ENCODE assay signal across 7 mouse cellular contexts in genomic region chr13:55486029-55486794, GRCm38 (mm10). TPM values are rescaled to one million over a fixed set of nuclear protein-coding genes. Genes with fewer than 3 reads are reported as not detected.
DNase-seq lines count a peak whose midpoint lies in the region; ATAC-seq and TF ChIP-seq lines count a peak whose summit lies in the region.

No protein-coding gene starts in this region.

- H3ac ChIP-seq in myocyte (ENCODE audit: control insufficient read depth, insufficient read length) = peak overlapping the region; percentile 84

- H3K4me2 ChIP-seq in lung, embryonic 16.5 days (ENCODE audit: low read depth, low read length) = peak overlapping the region; percentile 92
- H3K4me2 ChIP-seq in hindbrain, embryonic 15.5 days = peak overlapping the region; percentile 79
- peak overlapping the region; percentile 86 for H3K4me2 ChIP-seq in myocyte (ENCODE audit: low read depth)

- WGBS in lung, embryonic 16.5 days = 38% methylated on average over 14 of the region's 14 CpGs
- WGBS in hindbrain, embryonic 15.5 days = 24% methylated on average over 14 of the region's 14 CpGs
- 55% methylated on average over 14 of the region's 14 CpGs for WGBS in cerebellum, adult 2 months

- no peak for TF ChIP-seq POLR2A in myocyte (IDR thresholded peaks at IDR 0.05; ENCODE audit: insufficient read length, low read depth)
- TF ChIP-seq POLR2A in cerebellum, adult 2 months (IDR thresholded peaks at IDR 0.05; ENCODE audit: borderline replicate concordance, insufficient read depth, low read length) = no peak

- peaks cover 44% of the 10 kb centered on the region for H3K4me1 ChIP-seq in lung, embryonic 16.5 days (replicated peaks; ENCODE audit: control insufficient read depth, insufficient read depth, low read length)
- peaks cover 52% of the 10 kb centered on the region for H3K4me1 ChIP-seq in hindbrain, embryonic 15.5 days (replicated peaks)
- H3K4me1 ChIP-seq in cerebellum, adult 2 months (ENCODE audit: control insufficient read depth, insufficient read depth, low read length) = peaks cover 4% of the 10 kb centered on the region; the same call in 1 of the 2 replicates

- peak overlapping the region; percentile 96 for H3K9ac ChIP-seq in lung, embryonic 16.5 days (ENCODE audit: low read length)
- H3K9ac ChIP-seq in hindbrain, embryonic 15.5 days = peak overlapping the region; percentile 100

- peaks cover 9% of the 10 kb centered on the region for H3K36me3 ChIP-seq in lung, embryonic 16.5 days (ENCODE audit: control insufficient read depth, insufficient read depth, low read length)
- H3K36me3 ChIP-seq in hindbrain, embryonic 15.5 days = peaks cover 14% of the 10 kb centered on the region
- H3K36me3 ChIP-seq in myocyte (ENCODE audit: control insufficient read depth, insufficient read depth) = peaks cover 4% of the 10 kb centered on the region

- no peak for DNase-seq in lung, postnatal 25 days (ENCODE audit: low spot score)
- DNase-seq in frontal cortex, adult 2 months (ENCODE audit: extremely low spot score in 1 of 2, low spot score in 1 of 2) = no peak
- no peak for DNase-seq in cerebellum, adult 2 months

- no peaks in the 10 kb centered on the region; the same call in 1 of the 2 replicates for H3K27me3 ChIP-seq in lung, embryonic 16.5 days (ENCODE audit: control insufficient read depth, insufficient read depth, low read depth, low read length)
- no peaks in the 10 kb centered on the region for H3K27me3 ChIP-seq in hindbrain, embryonic 15.5 days
- H3K27me3 ChIP-seq in myocyte (ENCODE audit: control insufficient read depth, insufficient read depth, insufficient read length) = no peaks in the 10 kb centered on the region
- H3K27me3 ChIP-seq in cerebellum, adult 2 months (ENCODE audit: control insufficient read depth, insufficient read depth, low read length) = no peaks in the 10 kb centered on the region

- no peak for TF ChIP-seq CTCF in cerebellum, adult 2 months (IDR thresholded peaks at IDR 0.05; ENCODE audit: borderline replicate concordance, insufficient read depth, low read depth, low read length)

- ATAC-seq in lung, embryonic 16.5 days (ENCODE audit: low read depth) = no peak
- ATAC-seq in erythroid progenitor cell, adult 5-6 weeks (replicated peaks; ENCODE audit: low FRiP score, poor library complexity, severe bottlenecking) = 0 out of 2 replicates have a peak, but pooled peaks have one; percentile 16
- ATAC-seq in hindbrain, embryonic 15.5 days (ENCODE audit: low FRiP score, low read depth) = no peak

- no peaks in the 10 kb centered on the region for H3K9me3 ChIP-seq in lung, embryonic 16.5 days (ENCODE audit: control insufficient read depth, low read length)
- no peaks in the 10 kb centered on the region for H3K9me3 ChIP-seq in hindbrain, embryonic 15.5 days

- no peak overlapping the region for H3K27ac ChIP-seq in lung, embryonic 16.5 days (ENCODE audit: low read length)
- peak overlapping the region; percentile 99 for H3K27ac ChIP-seq in hindbrain, embryonic 15.5 days (replicated peaks)
- H3K27ac ChIP-seq in cerebellum, adult 2 months (ENCODE audit: insufficient read depth, low read length) = no peak overlapping the region

- peaks cover 30% of the 10 kb centered on the region for H3K79me2 ChIP-seq in myocyte (ENCODE audit: control insufficient read depth, insufficient read depth)

- H3K4me3 ChIP-seq in lung, embryonic 16.5 days (ENCODE audit: low read length) = peak overlapping the region; percentile 86
- peak overlapping the region; percentile 95 for H3K4me3 ChIP-seq in hindbrain, embryonic 15.5 days
- H3K4me3 ChIP-seq in myocyte = peak overlapping the region; percentile 67
- H3K4me3 ChIP-seq in cerebellum, adult 2 months (replicated peaks; ENCODE audit: insufficient read depth, low read depth, low read length) = no peak overlapping the region

TF ChIP-seq in myocyte, 11 proteins besides CTCF, POLR2A, EP300 and RAD21:
- TF ChIP-seq POLR2AphosphoS2 (IDR thresholded peaks at IDR 0.05; ENCODE audit: insufficient read length, low read depth) (no peak), E2F4 (IDR thresholded peaks at IDR 0.05; ENCODE audit: insufficient read depth) (no peak), SRF (IDR thresholded peaks at IDR 0.05; ENCODE audit: control insufficient read depth, insufficient read length, low read depth) (no peak), REST (IDR thresholded peaks at IDR 0.05; ENCODE audit: insufficient read depth, insufficient read length) (no peak), MAX (IDR thresholded peaks at IDR 0.05; ENCODE audit: low read depth) (no peak), MYOG (IDR thresholded peaks at IDR 0.05; ENCODE audit: control insufficient read depth in 1 of 3, insufficient read depth in 1 of 3, insufficient read length in 2 of 3, low read depth in 2 of 3) (no peak), USF1 (IDR thresholded peaks at IDR 0.05; ENCODE audit: low read depth) (no peak), MYOD1 (IDR thresholded peaks at IDR 0.05; ENCODE audit: control insufficient read depth in 1 of 3, insufficient read length in 2 of 3, low read depth in 2 of 3) (no peak), CEBPB (IDR thresholded peaks at IDR 0.05; ENCODE audit: insufficient read depth, poor library complexity, severe bottlenecking) (no peak), TCF12 (IDR thresholded peaks at IDR 0.05; ENCODE audit: insufficient read depth, poor library complexity, severe bottlenecking) (no peak), TCF3 (IDR thresholded peaks at IDR 0.05; ENCODE audit: insufficient read length, low read depth) (no peak)

RNA-seq across cellular contexts. Expression of gene Dbn1, which starts 1.7 kb away (rescaled TPM):
- 100 and 115 TPM in 2 replicates for polyA plus RNA-seq in lung, embryonic 16.5 days (2015; fragmentation: Nextera tagmentation; extraction: Ambion mirVana)
- not detected in 2 replicates for total RNA-seq in erythroid progenitor cell, adult 5-6 weeks (2015; ENCODE audit: low replicate concordance)
- total RNA-seq in erythroid progenitor cell, adult 5-6 weeks (2017; ENCODE audit: low replicate concordance) = 0.45 TPM in 1 of 2 replicates, not detected in the other
- 498 and 572 TPM in 2 replicates for polyA plus RNA-seq in hindbrain, embryonic 15.5 days (2015; fragmentation: Nextera tagmentation; extraction: Ambion mirVana)
- 165 TPM for polyA plus RNA-seq in myocyte (2012; fragmentation: generic; extraction: Trizol)
- polyA plus RNA-seq in frontal cortex, adult 2 months (2012; rRNA removed) = 366 and 391 TPM in 2 replicates
- polyA plus RNA-seq in cerebellum, adult 2 months (2012; rRNA removed) = 97.4 and 108 TPM in 2 replicates

RNA-seq across cellular contexts. Expression of gene Prr7, which starts 22.1 kb away (rescaled TPM):
- 0.25 and 0.46 TPM in 2 replicates for polyA plus RNA-seq in lung, embryonic 16.5 days (2015; fragmentation: Nextera tagmentation; extraction: Ambion mirVana)
- not detected in 2 replicates for total RNA-seq in erythroid progenitor cell, adult 5-6 weeks (2015; ENCODE audit: low replicate concordance)
- total RNA-seq in erythroid progenitor cell, adult 5-6 weeks (2017; ENCODE audit: low replicate concordance) = not detected in 2 replicates
- 4.6 and 5.1 TPM in 2 replicates for polyA plus RNA-seq in hindbrain, embryonic 15.5 days (2015; fragmentation: Nextera tagmentation; extraction: Ambion mirVana)
- 5.1 TPM for polyA plus RNA-seq in myocyte (2012; fragmentation: generic; extraction: Trizol)
- polyA plus RNA-seq in frontal cortex, adult 2 months (2012; rRNA removed) = 67.1 and 81.0 TPM in 2 replicates
- 10.7 and 13.0 TPM in 2 replicates for polyA plus RNA-seq in cerebellum, adult 2 months (2012; rRNA removed)

RNA-seq across cellular contexts. Expression of gene Pdlim7, which starts 27.3 kb away (rescaled TPM):
- 138 and 152 TPM in 2 replicates for polyA plus RNA-seq in lung, embryonic 16.5 days (2015; fragmentation: Nextera tagmentation; extraction: Ambion mirVana)
- total RNA-seq in erythroid progenitor cell, adult 5-6 weeks (2015; ENCODE audit: low replicate concordance) = 0.84 and 1.4 TPM in 2 replicates
- total RNA-seq in erythroid progenitor cell, adult 5-6 weeks (2017; ENCODE audit: low replicate concordance) = 0.15 and 3.5 TPM in 2 replicates
- 158 and 171 TPM in 2 replicates for polyA plus RNA-seq in hindbrain, embryonic 15.5 days (2015; fragmentation: Nextera tagmentation; extraction: Ambion mirVana)
- 553 TPM for polyA plus RNA-seq in myocyte (2012; fragmentation: generic; extraction: Trizol)
- polyA plus RNA-seq in frontal cortex, adult 2 months (2012; rRNA removed) = 174 and 242 TPM in 2 replicates
- polyA plus RNA-seq in cerebellum, adult 2 months (2012; rRNA removed) = 66.8 and 67.2 TPM in 2 replicates

RNA-seq across cellular contexts. Expression of gene Grk6, which starts 41.3 kb away (rescaled TPM):
- 13.6 and 15.5 TPM in 2 replicates for polyA plus RNA-seq in lung, embryonic 16.5 days (2015; fragmentation: Nextera tagmentation; extraction: Ambion mirVana)
- total RNA-seq in erythroid progenitor cell, adult 5-6 weeks (2015; ENCODE audit: low replicate concordance) = 48.2 and 55.5 TPM in 2 replicates
- total RNA-seq in erythroid progenitor cell, adult 5-6 weeks (2017; ENCODE audit: low replicate concordance) = 62.2 and 75.7 TPM in 2 replicates
- polyA plus RNA-seq in hindbrain, embryonic 15.5 days (2015; fragmentation: Nextera tagmentation; extraction: Ambion mirVana) = 38.2 and 40.7 TPM in 2 replicates
- polyA plus RNA-seq in myocyte (2012; fragmentation: generic; extraction: Trizol) = 29.1 TPM
- 70.6 and 74.3 TPM in 2 replicates for polyA plus RNA-seq in frontal cortex, adult 2 months (2012; rRNA removed)
- polyA plus RNA-seq in cerebellum, adult 2 months (2012; rRNA removed) = 52.7 and 53.9 TPM in 2 replicates

RNA-seq across cellular contexts. Expression of gene Dok3, which starts 42.9 kb away (rescaled TPM):
- polyA plus RNA-seq in lung, embryonic 16.5 days (2015; fragmentation: Nextera tagmentation; extraction: Ambion mirVana) = 3.5 and 3.8 TPM in 2 replicates
- total RNA-seq in erythroid progenitor cell, adult 5-6 weeks (2015; ENCODE audit: low replicate concordance) = 23.8 and 31.4 TPM in 2 replicates
- 5.5 and 7.1 TPM in 2 replicates for total RNA-seq in erythroid progenitor cell, adult 5-6 weeks (2017; ENCODE audit: low replicate concordance)
- polyA plus RNA-seq in hindbrain, embryonic 15.5 days (2015; fragmentation: Nextera tagmentation; extraction: Ambion mirVana) = 5.2 and 5.3 TPM in 2 replicates
- 1.00 TPM for polyA plus RNA-seq in myocyte (2012; fragmentation: generic; extraction: Trizol)
- polyA plus RNA-seq in frontal cortex, adult 2 months (2012; rRNA removed) = 14.7 and 19.6 TPM in 2 replicates
- 9.3 and 9.8 TPM in 2 replicates for polyA plus RNA-seq in cerebellum, adult 2 months (2012; rRNA removed)
